Mouse (Mus musculus) MEL (cell line): ENCODE results near the gene Anxa8.

Experiments
- CTCF ChIP-seq, 3 experiments: IDR thresholded peaks in 2 of 3; conservative IDR thresholded peaks in 1 of 3; 2 replicates each; pipeline ENCODE4 v1.5.1; 2011 to 2012; ENCODE audit warnings: low read length in 3 of 3, low read depth in 2 of 3, mild to moderate bottlenecking in 2 of 3, improper control_type of control experiment in 1 of 3, inconsistent platforms in 1 of 3, mixed read lengths in 1 of 3, moderate library complexity in 1 of 3; ENCODE audit not compliant: control insufficient read depth in 1 of 3, insufficient read depth in 1 of 3, poor library complexity in 1 of 3, severe bottlenecking in 1 of 3
- MYC ChIP-seq: IDR thresholded peaks from 2 replicates; pipeline ENCODE4 v1.6.1; 2011; ENCODE audit warnings: low read depth, mild to moderate bottlenecking, low read length, improper control_type of control experiment, moderate library complexity
- NRF1 ChIP-seq: IDR thresholded peaks from 2 replicates; pipeline ENCODE4 v1.6.1; 2014; ENCODE audit warnings: low read depth, mild to moderate bottlenecking, inconsistent platforms, low read length, improper control_type of control experiment, moderate library complexity; ENCODE audit not compliant: poor library complexity, insufficient read depth, severe bottlenecking

- TF ChIP-seq NRF1 (no peak), CTCF (IDR thresholded peaks at IDR 0.05 in 2 of 3, conservative IDR thresholded peaks at IDR 0.05 in 1 of 3; ENCODE audit: control insufficient read depth in 1 of 3, insufficient read depth in 1 of 3, low read depth in 2 of 3, low read length in 3 of 3, poor library complexity in 1 of 3, severe bottlenecking in 1 of 3) (no peak), MYC (no peak)
Measured at GRCm38 (mm10) chr14:34071665-34072064, 14.1 kb upstream of the Anxa8 start.
